Mouse (Mus musculus) lung, adult 10 weeks (tissue): ENCODE data around the gene Barhl1. TPM values are rescaled to one million over a fixed set of nuclear protein-coding genes. Genes with fewer than 3 reads are reported as not detected.

Experiments
- polyA plus RNA-seq: library from polyadenylated mRNA; stranded (reverse); fragments of 350-450 nt; fragmentation: Illumina TruSeq; extraction: RNeasy Lipid Tissue Mini Kit (QIAGEN cat#74804); gene quantifications from one replicate; pipeline ENCODE4 v1.2.3, GENCODE M21; 2014; ENCODE audit warnings: low read depth, low replicate concordance; ENCODE audit not compliant: insufficient read depth

Gene Barhl1
- not detected for polyA plus RNA-seq

GRCm38 (mm10) chr2:28916513-28916865, at the start of gene Barhl1:
TSS of gene Barhl1 (minus strand) at chr2:28916668.

Other genes starting within 250 kb of the Barhl1 start
- 21.6 TPM for gene Spaca9, start 216.9 kb downstream of the Barhl1 start, polyA plus RNA-seq
- gene Ak8, start 216.5 kb downstream of the Barhl1 start, polyA plus RNA-seq, result 5.4 TPM
- 4.9 TPM for gene Gtf3c4, start 76.3 kb downstream of the Barhl1 start, polyA plus RNA-seq
- 4.0 TPM for gene Ddx31, start 76.3 kb downstream of the Barhl1 start, polyA plus RNA-seq
- 4.9 TPM for gene Cfap77, start 138.4 kb upstream of the Barhl1 start, polyA plus RNA-seq
- 6.1 TPM for gene Ttf1, start 143.6 kb upstream of the Barhl1 start, polyA plus RNA-seq
- gene Setx, start 207.5 kb upstream of the Barhl1 start, polyA plus RNA-seq, result 5.6 TPM